Mouse (Mus musculus) ES-Bruce4 (cell line): ENCODE results near the gene St8sia1.

ENCODE experiments used
- CTCF ChIP-seq: IDR thresholded peaks from one replicate; pipeline ENCODE4 v1.8.1; 2011; ENCODE audit warnings: low read depth, low read length
- EP300 ChIP-seq: IDR thresholded peaks from 2 replicates; pipeline ENCODE4 v1.6.1; 2011; ENCODE audit warnings: low read depth, low read length; ENCODE audit not compliant: insufficient read depth
- POLR2A ChIP-seq: IDR thresholded peaks from one replicate; pipeline ENCODE4 v1.8.1; 2011; ENCODE audit warnings: low read length; ENCODE audit not compliant: insufficient read depth

- TF ChIP-seq CTCF (no peak), POLR2A (no peak), EP300 (no peak)
Observed at GRCm38 (mm10) chr6:142972205-142972604, 8.0 kb upstream of the St8sia1 start.
